Mouse (Mus musculus): ENCODE results near the gene Diras1.

DNA sequence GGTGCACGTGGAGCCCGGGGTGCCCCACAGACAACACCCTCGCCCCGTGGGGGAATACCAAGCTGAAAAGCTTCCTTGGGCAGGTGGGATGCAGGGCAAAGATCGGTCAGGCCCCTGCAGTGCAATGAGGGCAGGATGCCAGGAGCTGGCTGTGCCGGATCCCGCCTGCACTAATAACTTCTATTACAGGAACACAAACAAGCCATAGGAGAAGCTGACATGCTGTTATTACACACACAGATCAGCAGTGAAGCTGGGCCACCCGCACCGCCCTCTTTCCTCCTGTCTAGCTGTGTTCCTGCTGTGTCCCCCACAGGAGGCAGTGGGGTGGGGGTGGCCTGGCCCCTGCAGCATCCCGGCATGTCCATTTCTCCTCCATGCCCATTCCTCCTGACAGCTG, 3.6 kb upstream of the Diras1 start:
- TF ChIP-seq CTCF (IDR thresholded peaks at IDR 0.05; ENCODE audit: low read depth) (no peak), EP300 (optimal IDR thresholded peaks at IDR 0.05) (no peak)
